Mouse (Mus musculus): ENCODE data around the gene 4921536K21Rik.

DNA sequence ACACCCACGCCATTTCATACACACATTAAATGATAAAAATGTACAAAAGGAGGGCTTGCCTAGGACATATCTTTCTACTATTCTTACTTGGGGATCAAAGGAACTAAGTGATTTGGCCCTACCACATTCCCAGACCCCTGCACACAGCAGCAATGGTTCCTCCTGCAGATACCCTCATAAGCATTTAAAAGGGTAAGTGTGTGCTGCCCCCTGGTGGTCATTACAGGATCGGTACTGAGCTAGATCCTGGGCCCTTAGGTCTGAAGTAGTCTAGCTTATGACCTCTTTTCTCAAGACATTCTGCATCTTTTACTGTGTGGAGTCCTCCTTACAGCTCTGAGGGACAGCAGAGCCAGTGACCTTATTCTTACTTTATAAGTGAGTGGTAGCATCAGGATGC lies 15.1 kb downstream of the 4921536K21Rik start:
- peak; percentile 91 for TF ChIP-seq CTCF (IDR thresholded peaks at IDR 0.05; ENCODE audit: low read depth)
- TF ChIP-seq EP300 (IDR thresholded peaks at IDR 0.05; ENCODE audit: low read depth) = no peak
